Mouse (Mus musculus): ENCODE measurements around the gene Tmem251. TPM values are rescaled to one million over a fixed set of nuclear protein-coding genes. Genes with fewer than 3 reads are reported as not detected.

Gene Tmem251
- total RNA-seq, 2 experiments from 2014 or later = 1.9 to 5.1 TPM

DNA sequence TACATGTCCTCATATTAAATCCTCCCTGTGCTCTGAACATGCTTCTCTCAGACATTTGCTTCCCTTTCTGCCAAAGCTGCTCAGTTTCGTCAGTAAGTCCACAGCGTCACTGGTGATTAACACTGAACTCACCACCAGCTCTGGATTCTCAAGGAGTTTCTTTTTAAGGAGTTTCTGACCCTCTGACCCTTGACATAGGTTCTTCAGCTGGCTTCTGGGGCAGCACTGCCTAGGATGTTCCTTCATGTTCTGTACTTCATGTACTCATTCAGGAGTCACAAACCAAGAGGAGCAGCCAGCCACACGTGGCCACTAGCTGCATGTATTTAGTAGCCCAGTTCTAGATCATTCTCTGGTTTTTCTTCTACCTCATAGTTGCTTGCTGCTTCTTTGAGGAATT is 4.7 kb downstream of the Tmem251 start:
- DNase-seq (ENCODE audit: low spot score) = no peak

DNA sequence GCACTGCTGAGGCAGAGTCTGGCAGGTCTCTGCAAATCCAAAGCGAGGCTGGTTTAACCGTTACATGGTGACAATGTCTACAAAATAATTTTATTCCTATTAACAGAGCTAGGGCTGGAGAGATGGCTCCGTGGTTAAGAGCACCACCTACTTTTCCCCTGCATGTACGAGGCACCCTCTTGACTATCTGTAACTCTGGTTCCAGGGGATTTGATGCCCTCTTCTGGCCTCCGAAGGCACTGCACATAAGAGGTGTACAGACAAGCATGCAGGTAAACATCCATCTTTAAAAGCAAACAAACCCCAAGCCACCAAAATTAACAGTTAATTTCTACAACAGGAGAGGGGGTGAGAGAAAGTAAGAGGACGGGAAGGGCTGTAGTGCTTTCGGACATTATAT is 12.7 kb downstream of the Tmem251 start:
- no peak for DNase-seq (ENCODE audit: low spot score)

DNA sequence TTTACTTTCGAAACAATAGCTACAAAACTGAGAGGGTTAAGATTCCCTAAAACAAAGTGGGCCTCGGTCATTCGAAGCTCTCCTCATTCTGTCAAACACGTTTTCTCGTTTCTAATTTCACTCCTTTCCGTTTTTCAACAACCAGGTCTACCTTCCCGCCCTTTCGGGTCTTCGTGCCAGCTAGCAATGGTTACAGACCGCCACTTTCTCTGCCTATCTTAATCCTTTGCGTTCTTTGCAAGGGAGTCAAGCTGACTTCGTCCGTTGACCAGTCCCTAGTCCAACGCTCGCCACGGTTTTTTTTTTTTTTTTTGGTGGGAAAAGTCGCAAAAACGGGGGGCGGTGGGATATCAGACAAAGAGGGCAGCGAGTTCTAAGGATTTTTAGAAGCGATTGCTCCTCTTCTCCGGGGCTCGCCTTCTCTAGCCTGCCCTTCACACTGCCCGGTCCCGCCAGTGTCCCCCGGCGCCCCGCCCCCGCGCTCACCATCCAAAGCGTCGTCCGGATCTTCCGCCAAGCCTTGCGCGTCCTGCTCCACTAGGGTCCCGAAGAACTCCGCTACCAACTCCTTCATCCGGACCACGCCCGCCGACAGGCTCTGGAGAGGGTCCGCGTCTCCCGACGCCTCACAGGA is 13.6 kb downstream of the Tmem251 start:
- no peak for DNase-seq (ENCODE audit: low spot score)

DNA sequence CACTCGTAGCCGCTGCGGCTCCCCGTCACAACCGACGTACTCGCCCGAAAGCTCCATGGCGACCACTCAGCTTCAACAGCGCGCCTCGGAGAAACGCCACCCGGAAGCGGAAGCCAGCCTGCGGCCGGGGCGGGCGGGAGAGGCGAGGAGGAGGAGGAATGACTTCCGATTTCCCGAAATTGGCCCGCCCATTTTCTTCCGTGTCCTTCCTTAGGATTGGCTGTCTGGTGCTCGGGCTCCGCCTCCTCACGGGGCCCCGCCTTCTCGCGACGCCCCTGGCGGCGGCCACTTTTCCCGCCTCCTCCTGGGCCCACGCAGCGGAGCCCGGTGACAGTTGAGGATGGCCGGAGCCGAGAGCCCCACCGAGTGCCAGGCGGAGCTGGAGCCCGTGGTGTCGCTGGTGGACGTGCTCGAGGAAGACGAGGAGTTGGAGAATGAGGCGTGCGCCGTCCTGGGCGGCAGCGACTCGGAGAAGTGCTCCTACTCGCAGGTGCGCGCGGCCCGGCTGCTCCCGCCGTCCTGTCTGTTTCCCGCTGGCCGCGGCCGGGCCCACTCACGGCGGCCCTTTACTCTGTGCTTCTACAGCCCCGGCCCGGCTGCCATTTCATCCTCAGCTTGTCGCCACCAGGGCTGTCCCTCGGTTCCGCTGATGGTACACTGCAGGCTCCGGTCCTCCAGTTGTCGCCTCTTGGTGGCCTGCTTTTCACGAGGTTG is 14.3 kb downstream of the Tmem251 start, which contains the start of the genes Gm28051, Gon7 and Ubr7:
Gene Gm28051 (minus strand): TSS at position 77 of the 714 bp plus-strand sequence.
Gene Gon7 (minus strand): TSS at position 115 of the 714 bp plus-strand sequence.
Gene Ubr7 (plus strand): TSS at position 279 of the 714 bp plus-strand sequence.
- DNase-seq (ENCODE audit: low spot score) = peak; percentile 98

DNA sequence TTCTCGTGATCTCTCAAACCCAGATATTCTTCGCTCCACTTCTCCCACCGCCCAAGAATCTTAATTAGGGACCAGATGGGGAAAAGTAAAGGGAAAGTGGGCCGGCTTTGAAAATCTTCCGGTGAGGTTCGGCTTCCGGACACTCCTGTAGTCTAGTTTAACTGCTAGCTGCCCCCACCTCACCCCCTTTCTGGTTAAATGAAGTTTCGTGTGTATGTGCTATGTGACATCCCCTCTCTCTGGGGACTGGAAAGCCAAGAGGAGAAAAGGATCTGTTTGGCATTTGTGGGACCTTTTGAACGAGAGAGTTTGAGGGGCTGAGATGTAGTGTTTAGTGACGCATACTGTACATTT is 14.8 kb downstream of the Tmem251 start, which contains the start of gene Gm20604:
Gene Gm20604 (minus strand): TSS at position 270 of the 354 bp plus-strand sequence.
- DNase-seq (ENCODE audit: low spot score) = no peak

DNA sequence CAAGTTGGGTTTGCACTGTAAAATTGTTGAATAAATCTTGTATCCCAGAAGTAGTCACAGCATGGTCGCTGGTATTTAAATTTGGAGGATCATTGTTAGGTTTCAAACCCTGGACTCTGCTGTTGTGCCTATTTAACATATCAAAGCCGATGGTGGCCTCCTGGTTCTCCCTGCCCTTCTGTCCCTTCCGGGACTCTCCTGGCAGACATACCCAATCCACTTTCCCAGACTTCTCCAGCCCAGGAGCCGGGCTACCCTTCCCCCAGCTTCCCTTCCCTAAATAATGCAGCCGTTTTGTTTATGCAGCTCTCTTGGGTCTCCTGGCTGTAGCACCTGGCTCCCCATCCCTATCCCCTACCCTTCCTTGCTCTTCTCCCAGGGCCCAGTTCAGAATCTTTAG is 15.4 kb downstream of the Tmem251 start:
- no peak for DNase-seq (ENCODE audit: low spot score)

DNA sequence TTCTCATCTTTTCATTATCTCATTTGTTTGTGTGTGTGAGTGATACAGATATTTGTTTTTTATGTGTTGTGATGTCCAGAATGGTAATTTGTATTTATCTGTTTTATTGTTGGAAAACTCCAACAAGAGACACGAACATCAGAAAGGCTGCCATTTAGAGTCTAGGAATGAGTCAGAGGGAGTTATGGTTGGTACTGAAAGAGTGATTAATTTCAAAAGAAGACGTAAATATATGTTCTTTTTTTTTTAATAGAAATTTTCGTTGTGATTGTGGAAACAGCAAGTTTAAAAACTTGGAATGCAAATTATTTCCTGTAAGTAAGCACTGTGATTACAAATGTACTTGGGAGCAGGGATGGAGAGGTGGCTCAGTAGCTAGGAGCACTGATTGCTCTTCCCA is 18.1 kb downstream of the Tmem251 start:
- DNase-seq (ENCODE audit: low spot score) = no peak

DNA sequence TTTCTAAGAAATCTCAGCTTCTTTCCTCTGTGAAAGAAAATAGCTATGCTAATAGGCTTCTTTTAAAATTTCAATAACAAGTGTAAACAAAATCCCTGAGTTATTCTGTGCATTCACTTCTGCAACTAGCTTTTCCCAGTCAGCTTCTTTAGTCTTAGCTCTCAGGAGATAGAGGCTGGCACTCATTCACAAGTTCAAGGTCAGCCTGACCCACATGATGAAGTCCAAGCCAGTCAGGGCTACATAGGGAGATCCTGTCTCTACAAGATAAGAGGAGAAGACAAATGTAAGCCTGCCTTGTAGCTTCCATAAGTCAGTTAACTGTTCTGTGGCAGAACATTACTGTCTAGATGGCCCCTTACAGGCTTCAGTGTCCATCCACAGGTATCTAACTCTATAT is 20.1 kb downstream of the Tmem251 start:
- DNase-seq (ENCODE audit: low spot score) = no peak

DNA sequence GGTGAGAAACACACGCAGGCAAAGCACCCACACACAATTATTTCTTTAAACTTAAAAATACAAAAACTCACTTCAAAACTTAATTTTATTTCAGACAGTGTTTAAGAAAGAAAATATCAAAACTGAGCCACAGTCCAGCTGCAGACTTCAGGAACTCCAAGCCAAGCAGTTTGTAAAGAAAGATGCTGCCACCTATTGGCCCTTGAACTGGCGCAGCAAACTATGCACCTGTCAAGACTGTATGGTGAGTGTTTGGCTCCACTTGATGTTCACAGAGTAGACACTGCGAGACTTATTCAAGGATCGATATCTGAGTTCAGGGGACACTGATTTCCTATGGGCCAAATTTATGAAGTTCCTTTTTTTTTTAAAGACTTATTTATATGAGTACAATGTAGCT is 25.4 kb downstream of the Tmem251 start:
- no peak for DNase-seq (ENCODE audit: low spot score)

DNA sequence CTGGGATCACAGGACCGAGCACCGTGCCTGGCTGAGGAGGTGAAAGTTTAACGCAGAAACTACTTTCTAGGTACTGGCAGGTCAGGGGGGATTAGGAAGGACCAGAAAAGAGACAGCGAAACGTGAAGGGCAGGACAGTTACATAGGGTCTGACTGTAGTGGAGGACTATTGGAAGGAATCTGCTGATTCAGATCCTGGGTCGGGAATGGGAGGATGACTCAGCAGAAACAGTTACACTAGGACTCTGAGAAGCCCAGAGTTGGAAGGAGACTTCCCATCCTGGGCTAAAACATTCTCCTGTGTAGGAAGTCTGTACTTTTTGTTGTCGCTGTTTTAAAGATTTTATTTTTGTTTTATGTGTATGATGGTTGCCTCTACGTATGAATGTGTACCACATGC is 28.0 kb downstream of the Tmem251 start:
- no peak for DNase-seq (ENCODE audit: low spot score)

DNA sequence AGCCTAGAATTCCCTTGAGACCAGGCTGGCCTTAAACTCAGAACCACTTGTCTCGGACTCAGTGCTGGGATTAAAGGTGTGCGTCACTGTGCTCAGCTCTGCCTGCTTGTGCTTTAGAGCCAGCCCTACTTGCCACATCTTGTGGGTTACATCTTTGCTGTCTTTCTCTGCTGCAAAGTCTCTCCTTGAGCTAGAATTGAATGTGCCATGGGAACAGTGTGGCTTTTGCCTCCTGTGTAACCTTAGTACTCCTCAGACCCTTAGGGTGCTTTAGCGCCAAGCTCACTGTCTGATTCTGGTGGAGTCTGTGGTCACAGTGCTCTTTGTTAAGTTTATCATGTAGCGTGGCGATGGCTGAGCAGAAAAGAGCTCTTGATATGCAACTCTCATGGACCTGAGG is 29.1 kb downstream of the Tmem251 start:
- DNase-seq (ENCODE audit: low spot score) = no peak

DNA sequence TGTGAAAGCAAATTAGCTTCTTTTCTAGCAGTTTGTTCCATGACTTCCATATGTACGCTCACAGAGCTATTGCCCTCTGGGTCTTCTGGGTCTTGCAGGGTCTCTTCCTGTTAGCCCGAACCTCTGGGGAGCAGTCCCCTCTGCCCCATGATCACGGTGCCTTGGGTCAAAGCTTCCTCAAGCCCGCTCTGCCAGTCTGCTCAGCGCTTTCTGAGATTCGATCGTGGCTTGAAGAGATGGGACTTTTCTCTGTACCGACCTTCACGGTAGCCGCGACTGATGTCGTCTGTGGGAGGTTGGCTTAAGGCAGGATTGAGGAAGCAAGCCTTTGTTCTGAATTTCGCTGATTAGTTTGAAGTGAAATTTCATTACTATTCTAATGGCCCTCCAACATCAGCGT is 32.5 kb downstream of the Tmem251 start:
- DNase-seq (ENCODE audit: low spot score) = no peak

DNA sequence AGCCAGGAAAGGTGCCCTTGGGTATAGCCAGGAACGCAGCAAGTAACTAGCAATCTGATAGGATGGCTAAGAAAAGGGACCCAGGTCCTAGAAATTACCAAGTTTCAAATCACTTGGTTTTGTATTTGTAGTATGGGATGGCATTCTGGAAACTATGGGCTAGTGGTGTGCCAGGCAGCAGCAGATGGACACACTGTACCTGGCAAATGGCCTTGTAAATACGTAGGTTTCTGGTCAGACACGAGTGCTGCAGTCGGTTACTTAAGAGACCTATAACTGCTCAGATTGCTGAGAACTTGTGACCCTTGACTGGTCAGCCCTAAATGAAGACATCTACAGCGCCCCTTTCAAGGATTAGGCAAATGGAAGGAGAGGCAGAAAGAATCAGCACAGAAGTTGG is 34.6 kb downstream of the Tmem251 start:
- DNase-seq (ENCODE audit: low spot score) = no peak

DNA sequence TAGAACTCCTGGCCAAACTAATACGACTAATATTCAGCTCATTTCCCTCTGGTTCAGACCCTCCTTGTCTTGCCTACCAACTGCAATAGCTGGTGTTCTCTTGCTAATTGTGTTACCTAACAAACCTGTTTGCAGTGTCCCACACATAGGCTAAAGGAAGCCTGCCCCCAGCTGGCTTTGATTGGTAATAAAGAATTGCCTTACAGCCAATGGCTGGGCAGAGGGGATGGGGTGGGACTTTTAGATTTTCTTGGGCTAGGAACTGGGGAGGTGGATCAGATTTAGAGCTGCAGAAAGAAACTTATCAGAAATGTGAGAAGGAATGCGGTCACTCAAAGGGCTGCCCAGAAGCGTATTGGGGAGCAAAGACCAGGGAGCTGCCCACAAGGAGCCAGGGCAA is 35.9 kb downstream of the Tmem251 start:
- DNase-seq (ENCODE audit: low spot score) = no peak

DNA sequence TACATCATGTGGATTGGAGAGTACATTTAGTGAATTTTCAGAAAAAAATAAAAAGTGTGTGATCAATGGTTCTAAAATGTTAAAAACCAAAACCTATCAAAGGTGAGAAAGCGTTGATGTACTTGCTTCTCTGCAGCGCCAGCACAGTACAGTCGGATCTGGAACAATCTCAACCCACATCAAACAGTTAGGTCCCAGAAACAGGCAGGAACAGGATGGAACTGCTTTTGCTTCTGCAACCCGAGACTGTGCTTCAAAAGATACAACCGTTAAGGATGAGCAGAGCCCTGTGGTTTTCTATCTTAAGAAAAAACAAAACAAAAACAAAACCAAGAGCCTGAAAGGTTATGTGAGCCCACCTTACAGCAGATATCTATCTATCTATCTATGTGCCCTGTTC is 39.3 kb downstream of the Tmem251 start:
- no peak for DNase-seq (ENCODE audit: low spot score)

DNA sequence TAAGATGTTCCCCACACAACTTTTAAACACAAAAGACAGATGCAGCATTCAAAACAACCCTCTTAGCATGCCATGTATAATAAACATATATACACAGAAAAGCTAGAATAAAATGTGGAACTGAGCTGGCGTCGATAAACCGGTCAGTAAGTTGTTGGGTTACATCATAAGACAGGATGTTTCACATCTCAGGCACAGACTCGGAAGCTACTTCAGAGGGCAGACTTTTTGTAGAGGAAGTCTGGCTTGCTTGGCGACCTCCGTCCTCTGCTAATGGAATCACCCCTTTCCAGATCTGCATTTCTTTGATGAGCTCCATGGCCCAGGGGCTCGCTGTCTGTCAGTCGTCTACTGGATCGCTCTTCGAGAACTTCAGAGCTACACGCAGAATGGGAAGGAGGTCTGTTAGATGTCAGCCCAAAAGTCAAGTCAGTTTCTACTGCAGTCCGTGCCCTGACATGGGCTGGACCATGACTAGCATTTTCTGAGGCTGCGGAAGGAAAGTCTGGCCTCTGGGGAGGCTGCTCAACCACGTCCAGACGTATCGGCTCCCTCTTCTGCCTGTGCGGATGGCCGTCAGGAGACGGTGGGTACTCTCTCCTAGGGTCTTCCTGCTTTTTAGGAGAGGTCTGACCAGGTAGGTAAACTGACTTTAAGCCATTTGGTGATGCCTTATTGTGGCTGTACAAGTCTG is 41.5 kb downstream of the Tmem251 start:
- no peak for DNase-seq (ENCODE audit: low spot score)

DNA sequence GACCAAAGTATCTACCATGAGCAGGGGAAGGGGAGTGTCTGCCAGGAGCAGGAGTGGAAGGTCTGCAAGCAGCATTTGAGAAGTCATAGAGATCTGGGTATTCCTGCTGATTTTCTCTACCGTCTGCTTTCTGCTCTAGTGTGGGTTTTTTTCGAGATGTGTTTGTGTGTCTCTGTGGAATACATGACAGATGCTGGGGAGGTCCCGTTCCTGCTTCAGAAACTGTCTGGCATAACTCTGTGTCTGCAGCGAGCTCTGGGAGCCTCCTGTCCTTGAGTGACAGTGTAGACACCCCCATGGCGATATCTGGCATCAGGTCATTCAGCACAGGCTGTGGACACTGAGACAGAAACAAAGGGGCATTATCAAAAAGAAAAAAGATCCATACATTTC is 42.0 kb downstream of the Tmem251 start:
- no peak for DNase-seq (ENCODE audit: low spot score)

DNA sequence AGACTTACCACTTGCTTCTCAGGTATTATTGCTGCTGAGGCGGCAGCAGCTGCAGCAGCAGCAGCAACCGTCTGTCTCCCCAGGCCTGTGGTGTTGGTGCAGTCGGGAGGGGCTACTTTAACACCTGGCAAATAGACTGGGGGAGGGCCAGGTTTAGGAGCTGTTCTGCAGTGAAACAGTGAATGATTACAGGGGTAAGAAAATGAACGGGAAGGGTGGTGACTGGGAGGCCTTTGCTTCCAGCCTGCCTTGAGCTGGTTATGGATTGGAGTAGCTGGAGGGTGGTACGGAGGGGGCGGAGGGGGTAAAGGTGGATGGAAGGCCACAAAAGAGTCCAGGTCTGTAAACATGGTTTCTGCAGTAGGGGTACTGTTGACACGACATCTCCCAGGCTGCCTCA is 44.4 kb downstream of the Tmem251 start:
- no peak for DNase-seq (ENCODE audit: low spot score)
